Mouse (Mus musculus): ENCODE data around the gene Zbtb40. TPM values are rescaled to one million over a fixed set of nuclear protein-coding genes. Genes with fewer than 3 reads are reported as not detected.
A peak's percentile ranks its signal among the peaks of the same experiment; 100 is the strongest.

Zbtb40 gene
- polyA plus RNA-seq, 1 experiment from 2014 or later = 0.86 TPM

- Histone ChIP-seq H3K9me3 (ENCODE audit: control insufficient read depth, low read length) (no peaks in the 10 kb centered on the region), H3K27me3 (ENCODE audit: control insufficient read depth, insufficient read depth, low read length) (no peaks in the 10 kb centered on the region), H3K4me3 (ENCODE audit: low read depth, low read length) (no peak overlapping the region), H3K27ac (replicated peaks) (no peak overlapping the region), H3K4me2 (replicated peaks; ENCODE audit: low read depth) (no peak overlapping the region), H3K9ac (ENCODE audit: low read length) (no peak overlapping the region), H3K36me3 (ENCODE audit: control insufficient read depth, insufficient read depth, low read length) (no peaks in the 10 kb centered on the region), H3K4me1 (replicated peaks; ENCODE audit: control insufficient read depth, insufficient read depth) (no peaks in the 10 kb centered on the region)
- DNase-seq (ENCODE audit: low spot score) (no peak), ATAC-seq (ENCODE audit: low FRiP score, low TSS enrichment) (no peak)
- TF ChIP-seq CTCF (IDR thresholded peaks at IDR 0.05; ENCODE audit: low read depth) (no peak), EP300 (optimal IDR thresholded peaks at IDR 0.05) (no peak)
- 95% methylated on average over 8 of the region's 8 CpGs for WGBS
These were observed 6.6 kb downstream of the Zbtb40 start for GRCm38 (mm10) chr4:137042039-137042438.

DNA sequence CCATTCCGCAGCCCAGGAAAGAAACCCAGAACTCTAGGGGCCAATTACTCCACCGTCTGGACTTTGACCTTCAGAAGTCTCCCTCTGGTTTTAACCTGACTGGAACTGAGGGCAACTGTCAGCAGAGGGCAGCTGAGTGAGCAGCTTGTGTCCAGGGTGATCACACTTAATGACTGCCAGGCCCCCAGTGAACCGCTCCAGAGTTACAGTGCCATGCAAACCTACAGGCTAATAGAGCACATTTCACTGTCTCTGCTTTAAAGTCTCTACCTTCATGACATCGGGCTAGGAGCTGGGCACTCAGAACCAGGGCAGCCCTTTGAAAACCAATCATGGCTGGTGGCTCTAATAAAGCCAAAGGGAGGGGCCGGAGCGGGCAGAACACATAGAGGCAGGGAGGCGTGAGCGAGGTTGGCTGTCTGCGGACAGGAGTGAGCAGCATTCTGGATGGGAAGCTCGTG lies 7.4 kb downstream of the Zbtb40 start:
- Histone ChIP-seq H3K36me3 (ENCODE audit: control insufficient read depth, insufficient read depth, low read length) (no peaks in the 10 kb centered on the region), H3K27me3 (ENCODE audit: control insufficient read depth, insufficient read depth, low read length) (no peaks in the 10 kb centered on the region), H3K9ac (ENCODE audit: low read length) (no peak overlapping the region), H3K4me3 (ENCODE audit: low read depth, low read length) (no peak overlapping the region), H3K4me1 (replicated peaks; ENCODE audit: control insufficient read depth, insufficient read depth) (no peaks in the 10 kb centered on the region), H3K9me3 (ENCODE audit: control insufficient read depth, low read length) (no peaks in the 10 kb centered on the region), H3K4me2 (replicated peaks; ENCODE audit: low read depth) (no peak overlapping the region), H3K27ac (replicated peaks) (no peak overlapping the region)
- no peak for ATAC-seq (ENCODE audit: low FRiP score, low TSS enrichment)
- no peak for DNase-seq (ENCODE audit: low spot score)
- TF ChIP-seq EP300 (optimal IDR thresholded peaks at IDR 0.05) = no peak
- TF ChIP-seq CTCF (IDR thresholded peaks at IDR 0.05; ENCODE audit: low read depth) = no peak
- 81% methylated on average over 10 of the region's 10 CpGs for WGBS

DNA sequence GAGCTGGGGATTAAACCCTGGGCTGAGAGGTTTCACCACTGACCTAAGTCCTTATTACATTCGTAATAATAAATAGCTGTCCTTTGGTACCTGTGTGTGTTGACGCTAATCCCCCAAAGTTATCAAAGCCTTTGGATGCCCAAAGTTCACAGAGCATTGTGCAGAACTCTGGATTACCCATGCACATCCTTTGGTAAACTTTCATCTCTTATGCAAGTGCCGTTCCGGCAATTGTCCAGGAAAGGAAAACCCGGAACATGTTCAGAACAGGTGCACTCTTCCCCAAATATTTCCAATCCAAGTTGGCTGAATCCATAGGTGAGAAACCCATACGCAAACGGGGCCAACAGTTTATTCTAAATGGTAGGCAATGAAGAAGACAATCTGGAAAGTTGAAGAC lies 9.2 kb downstream of the Zbtb40 start:
- Histone ChIP-seq H3K36me3 (ENCODE audit: control insufficient read depth, insufficient read depth, low read length) (no peaks in the 10 kb centered on the region), H3K27me3 (ENCODE audit: control insufficient read depth, insufficient read depth, low read length) (no peaks in the 10 kb centered on the region), H3K9me3 (ENCODE audit: control insufficient read depth, low read length) (no peaks in the 10 kb centered on the region), H3K4me2 (replicated peaks; ENCODE audit: low read depth) (no peak overlapping the region), H3K4me3 (ENCODE audit: low read depth, low read length) (no peak overlapping the region), H3K27ac (replicated peaks) (no peak overlapping the region), H3K9ac (ENCODE audit: low read length) (no peak overlapping the region), H3K4me1 (replicated peaks; ENCODE audit: control insufficient read depth, insufficient read depth) (no peaks in the 10 kb centered on the region)
- DNase-seq (ENCODE audit: low spot score) (no peak), ATAC-seq (ENCODE audit: low FRiP score, low TSS enrichment) (no peak)
- 94% methylated on average over 7 of the region's 7 CpGs for WGBS
- TF ChIP-seq EP300 (optimal IDR thresholded peaks at IDR 0.05) (no peak), CTCF (IDR thresholded peaks at IDR 0.05; ENCODE audit: low read depth) (no peak)

- Histone ChIP-seq H3K9me3 (ENCODE audit: control insufficient read depth, low read length) (no peaks in the 10 kb centered on the region), H3K4me2 (replicated peaks; ENCODE audit: low read depth) (no peak overlapping the region), H3K4me3 (ENCODE audit: low read depth, low read length) (no peak overlapping the region), H3K36me3 (ENCODE audit: control insufficient read depth, insufficient read depth, low read length) (no peaks in the 10 kb centered on the region), H3K4me1 (replicated peaks; ENCODE audit: control insufficient read depth, insufficient read depth) (0 out of 2 replicates have a peak, but pooled peaks cover 4% of the 10 kb centered on the region), H3K27ac (replicated peaks) (no peak overlapping the region), H3K9ac (ENCODE audit: low read length) (no peak overlapping the region), H3K27me3 (ENCODE audit: control insufficient read depth, insufficient read depth, low read length) (no peaks in the 10 kb centered on the region)
- no peak for ATAC-seq (ENCODE audit: low FRiP score, low TSS enrichment)
- WGBS = 69% methylated on average over 3 of the region's 3 CpGs
- no peak for DNase-seq (ENCODE audit: low spot score)
- TF ChIP-seq EP300 (optimal IDR thresholded peaks at IDR 0.05) (no peak), CTCF (IDR thresholded peaks at IDR 0.05; ENCODE audit: low read depth) (no peak)
These were observed 10.1 kb downstream of the Zbtb40 start for GRCm38 (mm10) chr4:137038501-137038900.

- Histone ChIP-seq H3K27me3 (ENCODE audit: control insufficient read depth, insufficient read depth, low read length) (no peaks in the 10 kb centered on the region), H3K9ac (ENCODE audit: low read length) (no peak overlapping the region), H3K9me3 (ENCODE audit: control insufficient read depth, low read length) (no peaks in the 10 kb centered on the region), H3K4me2 (replicated peaks; ENCODE audit: low read depth) (no peak overlapping the region), H3K4me1 (replicated peaks; ENCODE audit: control insufficient read depth, insufficient read depth) (0 out of 2 replicates have a peak, but pooled peaks cover 4% of the 10 kb centered on the region), H3K4me3 (ENCODE audit: low read depth, low read length) (no peak overlapping the region), H3K27ac (replicated peaks) (no peak overlapping the region), H3K36me3 (ENCODE audit: control insufficient read depth, insufficient read depth, low read length) (no peaks in the 10 kb centered on the region)
- 65% methylated on average over 8 of the region's 8 CpGs for WGBS
- ATAC-seq (ENCODE audit: low FRiP score, low TSS enrichment) = no peak
- TF ChIP-seq CTCF (IDR thresholded peaks at IDR 0.05; ENCODE audit: low read depth) (no peak), EP300 (optimal IDR thresholded peaks at IDR 0.05) (no peak)
- DNase-seq (ENCODE audit: low spot score) = no peak
These were observed 10.5 kb downstream of the Zbtb40 start for GRCm38 (mm10) chr4:137038096-137038495.

- Histone ChIP-seq H3K9me3 (ENCODE audit: control insufficient read depth, low read length) (no peaks in the 10 kb centered on the region), H3K36me3 (ENCODE audit: control insufficient read depth, insufficient read depth, low read length) (no peaks in the 10 kb centered on the region), H3K27me3 (ENCODE audit: control insufficient read depth, insufficient read depth, low read length) (no peaks in the 10 kb centered on the region), H3K4me3 (ENCODE audit: low read depth, low read length) (no peak overlapping the region), H3K9ac (ENCODE audit: low read length) (0 out of 2 replicates have a peak overlapping the region, but pooled peaks have one; percentile 13), H3K4me2 (replicated peaks; ENCODE audit: low read depth) (no peak overlapping the region), H3K4me1 (replicated peaks; ENCODE audit: control insufficient read depth, insufficient read depth) (0 out of 2 replicates have a peak, but pooled peaks cover 4% of the 10 kb centered on the region), H3K27ac (replicated peaks) (no peak overlapping the region)
- TF ChIP-seq EP300 (optimal IDR thresholded peaks at IDR 0.05) (no peak), CTCF (IDR thresholded peaks at IDR 0.05; ENCODE audit: low read depth) (no peak)
- ATAC-seq (ENCODE audit: low FRiP score, low TSS enrichment) (no peak), DNase-seq (ENCODE audit: low spot score) (no peak)
- WGBS = 32% methylated on average over 7 of the region's 7 CpGs
These were observed 15.3 kb downstream of the Zbtb40 start for GRCm38 (mm10) chr4:137033115-137033887.

Data from stomach, postnatal 0 days (tissue).